Mouse (Mus musculus) MEL (cell line): ENCODE results near the gene Ttf2. TPM values are rescaled to one million over a fixed set of nuclear protein-coding genes. Genes with fewer than 3 reads are reported as not detected.

Experiments used
- DNase-seq: peaks from one replicate; pipeline ENCODE4 v3.0.0; 2011; ENCODE audit warnings: low read depth, low spot score
- H3K27ac ChIP-seq: 2 replicates; pipeline ENCODE4 v1.5.1; 2012; ENCODE audit warnings: low read depth, mild to moderate bottlenecking, control low read depth, low read length, moderate library complexity; ENCODE audit not compliant: control insufficient read depth
- H3K27me3 ChIP-seq, 2 experiments: fragments of 150-350 bp in 1 of 2; sonication (generic) in 1 of 2; 2 replicates each; pipeline ENCODE4 v1.6.1; 2012; ENCODE audit warnings: low read length in 2 of 2, mild to moderate bottlenecking in 2 of 2, improper control_type of control experiment in 1 of 2, moderate library complexity in 1 of 2; ENCODE audit not compliant: insufficient read depth in 2 of 2, control insufficient read depth in 1 of 2
- H3K36me3 ChIP-seq, 2 experiments: 2 replicates each; pipeline ENCODE4 v1.6.1; 2012 to 2014; ENCODE audit warnings: low read length in 2 of 2, improper control_type of control experiment in 1 of 2, inconsistent platforms in 1 of 2, mild to moderate bottlenecking in 1 of 2; ENCODE audit not compliant: insufficient read depth in 2 of 2, control insufficient read depth in 1 of 2
- H3K4me1 ChIP-seq, 2 experiments: fragments of 150-350 bp in 1 of 2; sonication (generic) in 1 of 2; 2 replicates each; pipeline ENCODE4 v1.6.1; 2012; ENCODE audit warnings: low read length in 2 of 2, improper control_type of control experiment in 1 of 2, mild to moderate bottlenecking in 1 of 2; ENCODE audit not compliant: insufficient read depth in 2 of 2, control insufficient read depth in 1 of 2
- H3K4me3 ChIP-seq, 2 experiments: fragments of 150-350 bp in 1 of 2; sonication (generic) in 1 of 2; 2 replicates each; pipeline ENCODE4 v1.5.1; 2012; ENCODE audit warnings: low read depth in 2 of 2, low read length in 2 of 2, mild to moderate bottlenecking in 2 of 2, moderate library complexity in 2 of 2, control low read depth in 1 of 2, improper control_type of control experiment in 1 of 2; ENCODE audit not compliant: control insufficient read depth in 1 of 2, insufficient read depth in 1 of 2
- H3K79me2 ChIP-seq: 2 replicates; pipeline ENCODE4 v1.6.1; 2012; ENCODE audit warnings: mild to moderate bottlenecking, low read length, moderate library complexity; ENCODE audit not compliant: control insufficient read depth, poor library complexity, insufficient read depth
- H3K9ac ChIP-seq: 2 replicates; pipeline ENCODE4 v1.6.1; 2012; ENCODE audit warnings: low read depth, mild to moderate bottlenecking, control low read depth, low read length, moderate library complexity; ENCODE audit not compliant: control insufficient read depth, poor library complexity, severe bottlenecking
- H3K9me3 ChIP-seq: fragments of 150-350 bp; sonication (generic); replicated peaks from 2 replicates; pipeline ENCODE4 v1.6.1; 2012; ENCODE audit warnings: mild to moderate bottlenecking, low read length, improper control_type of control experiment, moderate library complexity; ENCODE audit not compliant: insufficient read depth
- BHLHE40 ChIP-seq: IDR thresholded peaks from 2 replicates; pipeline ENCODE4 v1.6.1; 2012; ENCODE audit warnings: low read depth, mild to moderate bottlenecking, inconsistent platforms, low read length, improper control_type of control experiment, borderline replicate concordance
- CHD1 ChIP-seq: IDR thresholded peaks from 2 replicates; pipeline ENCODE4 v1.6.1; 2012; ENCODE audit warnings: low read depth, mild to moderate bottlenecking, inconsistent platforms, low read length, improper control_type of control experiment
- CHD2 ChIP-seq: IDR thresholded peaks from 2 replicates; pipeline ENCODE4 v1.6.1; 2011; ENCODE audit warnings: low read length, improper control_type of control experiment
- ELF1 ChIP-seq: IDR thresholded peaks from 2 replicates; pipeline ENCODE4 v1.6.1; 2014; ENCODE audit warnings: low read depth, mild to moderate bottlenecking, inconsistent platforms, low read length, improper control_type of control experiment, moderate library complexity
- EP300 ChIP-seq, 2 experiments: IDR thresholded peaks; 2 replicates each; pipeline ENCODE4 v1.6.1; 2011; ENCODE audit warnings: improper control_type of control experiment in 2 of 2, low read length in 2 of 2, low read depth in 1 of 2, mild to moderate bottlenecking in 1 of 2
- ETS1 ChIP-seq: IDR thresholded peaks from 2 replicates; pipeline ENCODE4 v1.6.1; 2012; ENCODE audit warnings: low read depth, mild to moderate bottlenecking, inconsistent platforms, low read length, improper control_type of control experiment, moderate library complexity
- GATA1 ChIP-seq: IDR thresholded peaks from 2 replicates; pipeline ENCODE4 v1.6.1; 2011; ENCODE audit warnings: low read depth, low read length, improper control_type of control experiment
- KAT2A ChIP-seq: conservative IDR thresholded peaks from 2 replicates; pipeline ENCODE4 v1.6.1; 2012; ENCODE audit warnings: low read depth, low read length, improper control_type of control experiment, inconsistent platforms
- MAFK ChIP-seq: IDR thresholded peaks from 2 replicates; pipeline ENCODE4 v1.6.1; 2011; ENCODE audit warnings: low read depth, mild to moderate bottlenecking, low read length, improper control_type of control experiment, borderline replicate concordance
- MEF2A ChIP-seq: IDR thresholded peaks from 2 replicates; pipeline ENCODE4 v1.6.1; 2014; ENCODE audit warnings: low read depth, mild to moderate bottlenecking, inconsistent platforms, low read length, improper control_type of control experiment; ENCODE audit not compliant: poor library complexity, insufficient replicate concordance, severe bottlenecking; ENCODE audit errors: extremely low read depth
- MXI1 ChIP-seq: IDR thresholded peaks from 2 replicates; pipeline ENCODE4 v1.6.1; 2011; ENCODE audit warnings: mild to moderate bottlenecking, low read depth, low read length, improper control_type of control experiment
- MYC ChIP-seq: IDR thresholded peaks from 2 replicates; pipeline ENCODE4 v1.6.1; 2011; ENCODE audit warnings: low read depth, mild to moderate bottlenecking, low read length, improper control_type of control experiment, moderate library complexity
- NELFE ChIP-seq: IDR thresholded peaks from 2 replicates; pipeline ENCODE4 v1.6.1; 2011; ENCODE audit warnings: low read depth, low read length, improper control_type of control experiment
- POLR2A ChIP-seq, 2 experiments: IDR thresholded peaks; 2 replicates each; pipeline ENCODE4 v1.6.1; 2011 to 2012; ENCODE audit warnings: low read length in 2 of 2, mild to moderate bottlenecking in 2 of 2, control low read depth in 1 of 2, improper control_type of control experiment in 1 of 2, low read depth in 1 of 2, moderate library complexity in 1 of 2; ENCODE audit not compliant: control insufficient read depth in 1 of 2, insufficient read depth in 1 of 2, poor library complexity in 1 of 2
- POLR2AphosphoS2 ChIP-seq: IDR thresholded peaks from 2 replicates; pipeline ENCODE4 v1.6.1; 2011; ENCODE audit warnings: low read length, improper control_type of control experiment
- POLR2AphosphoS5 ChIP-seq: IDR thresholded peaks from 2 replicates; pipeline ENCODE4 v1.6.1; 2012; ENCODE audit warnings: low read depth, borderline replicate concordance, mild to moderate bottlenecking, inconsistent platforms, low read length, moderate library complexity, mixed read lengths
- RAD21 ChIP-seq: IDR thresholded peaks from 2 replicates; pipeline ENCODE4 v1.6.1; 2011; ENCODE audit warnings: mild to moderate bottlenecking, low read depth, low read length, improper control_type of control experiment
- RCOR1 ChIP-seq: IDR thresholded peaks from 2 replicates; pipeline ENCODE4 v1.6.1; 2012; ENCODE audit warnings: low read depth, mild to moderate bottlenecking, inconsistent platforms, low read length, improper control_type of control experiment
- TCF12 ChIP-seq: IDR thresholded peaks from 2 replicates; pipeline ENCODE4 v1.6.1; 2014; ENCODE audit warnings: low read depth, mild to moderate bottlenecking, inconsistent platforms, low read length, improper control_type of control experiment, moderate library complexity
- UBTF ChIP-seq: IDR thresholded peaks from 2 replicates; pipeline ENCODE4 v1.6.1; 2012; ENCODE audit warnings: low read depth, mild to moderate bottlenecking, inconsistent platforms, low read length, improper control_type of control experiment, moderate library complexity, borderline replicate concordance; ENCODE audit not compliant: insufficient read depth
- USF1 ChIP-seq: IDR thresholded peaks from 2 replicates; pipeline ENCODE4 v1.6.1; 2014; ENCODE audit warnings: low read depth, mild to moderate bottlenecking, inconsistent platforms, low read length, improper control_type of control experiment, moderate library complexity
- USF2 ChIP-seq, 2 experiments: IDR thresholded peaks; 2 replicates each; pipeline ENCODE4 v1.6.1; 2011 to 2012; ENCODE audit warnings: improper control_type of control experiment in 2 of 2, low read length in 2 of 2, borderline replicate concordance in 1 of 2, inconsistent platforms in 1 of 2, low read depth in 1 of 2, mild to moderate bottlenecking in 1 of 2; ENCODE audit not compliant: insufficient read depth in 1 of 2
- ZKSCAN1 ChIP-seq: IDR thresholded peaks from 2 replicates; pipeline ENCODE4 v1.6.1; 2012; ENCODE audit warnings: low read depth, mild to moderate bottlenecking, inconsistent platforms, low read length, improper control_type of control experiment, moderate library complexity
- ZNF384 ChIP-seq: IDR thresholded peaks from 2 replicates; pipeline ENCODE4 v1.6.1; 2012; ENCODE audit warnings: low read depth, mild to moderate bottlenecking, inconsistent platforms, low read length, improper control_type of control experiment
- polyA plus RNA-seq, 2 experiments: library from polyadenylated mRNA; stranded (reverse) in 1 of 2; unstranded in 1 of 2; fragments of >175 nt in 1 of 2; fragments of >200 nt in 1 of 2; gene quantifications; 2 replicates each; pipeline versions ENCODE4 v1.2.1 to v1.2.4; 2012; ENCODE audit warnings: low replicate concordance in 2 of 2, low read depth in 1 of 2; ENCODE audit not compliant: insufficient read length in 2 of 2, insufficient read depth in 1 of 2, missing spikeins in 1 of 2
- total RNA-seq: library from RNA; depleted of rRNA; stranded (reverse); fragments of 300-350 nt; gene quantifications from 2 replicates; pipeline ENCODE4 v1.2.3, GENCODE M21; 2012

Ttf2 gene
- total and polyA plus RNA-seq, 3 experiments: 27.7 to 34.4 TPM; not detected in 1

DNA sequence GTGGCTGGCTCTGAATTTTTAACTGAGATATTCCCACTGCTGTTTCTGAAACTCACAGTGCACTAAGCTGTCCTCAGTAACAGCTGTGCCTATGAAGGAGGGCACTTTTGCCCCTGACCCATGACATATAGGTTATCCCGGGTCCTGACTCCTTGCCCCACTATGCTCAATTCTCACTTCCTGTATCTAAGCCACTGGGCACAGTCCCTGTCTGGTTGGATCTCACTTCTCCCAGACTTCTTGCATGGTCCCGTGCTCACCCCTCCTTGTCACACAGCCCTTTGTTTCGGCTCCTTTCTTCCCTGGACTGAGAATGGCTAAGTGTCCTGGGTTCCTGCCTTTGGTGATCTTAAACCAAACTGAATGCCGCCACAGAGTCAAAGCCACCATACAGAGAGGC lies 24.8 kb upstream of the Ttf2 start:
- H3K4me3 ChIP-seq: no peak overlapping the region
- H3K27me3 ChIP-seq: 0 out of 4 replicates have a peak, but pooled peaks cover 0 to 2% of the 10 kb centered on the region in 2 experiments
- H3K4me1 ChIP-seq: no peaks in the 10 kb centered on the region
- no peak overlapping the region for H3K9ac ChIP-seq
- no peak overlapping the region for H3K27ac ChIP-seq
- no peaks in the 10 kb centered on the region for H3K9me3 ChIP-seq
- H3K36me3 ChIP-seq: no peaks in the 10 kb centered on the region
- no peak for TF ChIP-seq KAT2A
- no peak for TF ChIP-seq UBTF
- no peak for TF ChIP-seq USF1
- no peak for TF ChIP-seq ZNF384
- TF ChIP-seq, all 39 proteins: peak for 0
- DNase-seq: no peak
- H3K79me2 ChIP-seq: no peaks in the 10 kb centered on the region

DNA sequence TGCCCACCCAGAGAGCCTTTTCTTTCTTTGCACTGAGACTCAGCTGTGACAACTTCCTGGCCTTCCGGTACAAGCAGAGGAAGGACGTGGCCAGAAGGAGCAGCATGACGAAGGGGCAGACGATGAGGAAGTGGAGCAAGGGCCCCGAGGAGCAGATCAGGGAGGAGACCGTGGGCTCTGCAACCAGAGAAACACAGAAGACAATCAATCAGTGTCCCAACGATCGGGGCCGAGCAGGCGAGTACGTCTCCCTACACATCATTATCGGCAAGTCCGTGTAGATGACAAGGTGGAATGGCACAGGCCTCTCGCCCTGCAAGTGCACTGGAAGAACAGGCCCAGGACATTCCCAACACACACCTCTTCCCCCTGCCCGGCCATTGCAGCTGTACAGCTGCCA lies 24.3 kb upstream of the Ttf2 start:
- Histone ChIP-seq H3K27ac (no peak overlapping the region), H3K4me3 (no peak overlapping the region), H3K9ac (no peak overlapping the region), H3K79me2 (no peaks in the 10 kb centered on the region)
- no peak for DNase-seq
- TF ChIP-seq POLR2A (IDR thresholded peaks at IDR 0.05; ENCODE audit: control insufficient read depth in 1 of 2, insufficient read depth in 1 of 2, low read depth in 1 of 2, low read length in 2 of 2, poor library complexity in 1 of 2) (no peak), MXI1 (no peak), MYC (no peak), TCF12 (no peak)
- TF ChIP-seq, all 39 proteins: peak for 0
- Histone ChIP-seq H3K9me3 (no peaks in the 10 kb centered on the region), H3K4me1 (no peaks in the 10 kb centered on the region), H3K27me3 (0 out of 4 replicates have a peak, but pooled peaks cover 0 to 3% of the 10 kb centered on the region in 2 experiments), H3K36me3 (no peaks in the 10 kb centered on the region)

DNA sequence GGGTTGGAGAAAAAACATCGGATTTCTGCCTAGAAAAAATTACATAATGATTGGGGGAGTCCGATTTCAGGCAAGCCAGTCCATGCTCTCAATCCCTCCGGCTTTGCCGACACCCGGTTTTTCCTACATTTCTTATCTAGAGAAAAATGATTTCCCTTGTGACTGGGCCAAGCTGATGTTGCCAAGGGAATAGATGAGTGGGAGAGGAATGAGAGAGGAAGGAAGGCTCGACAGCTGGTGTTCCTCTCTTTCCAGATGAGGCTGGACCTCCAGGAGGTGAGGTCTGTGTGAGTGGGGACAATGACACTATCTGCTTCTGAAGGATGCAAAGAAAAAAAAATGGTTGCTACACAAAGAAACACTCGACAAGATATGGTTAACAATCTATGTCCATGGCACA lies 23.7 kb upstream of the Ttf2 start:
- Histone ChIP-seq H3K4me3 (no peak overlapping the region), H3K36me3 (no peaks in the 10 kb centered on the region), H3K27ac (no peak overlapping the region), H3K4me1 (no peaks in the 10 kb centered on the region), H3K79me2 (no peaks in the 10 kb centered on the region), H3K27me3 (0 out of 4 replicates have a peak, but pooled peaks cover 0 to 3% of the 10 kb centered on the region in 2 experiments), H3K9me3 (no peaks in the 10 kb centered on the region), H3K9ac (no peak overlapping the region)
- DNase-seq: no peak
- TF ChIP-seq EP300 (IDR thresholded peaks at IDR 0.05; ENCODE audit: low read depth in 1 of 2, low read length in 2 of 2) (no peak), ELF1 (no peak), MXI1 (no peak), CHD1 (no peak), GATA1 (no peak), MAFK (no peak), NELFE (no peak), BHLHE40 (no peak), RCOR1 (no peak), USF2 (IDR thresholded peaks at IDR 0.05; ENCODE audit: borderline replicate concordance in 1 of 2, insufficient read depth in 1 of 2, low read depth in 1 of 2, low read length in 2 of 2) (no peak), POLR2AphosphoS2 (no peak), RAD21 (no peak), MEF2A (no peak), POLR2AphosphoS5 (no peak), POLR2A (IDR thresholded peaks at IDR 0.05; ENCODE audit: control insufficient read depth in 1 of 2, insufficient read depth in 1 of 2, low read depth in 1 of 2, low read length in 2 of 2, poor library complexity in 1 of 2) (no peak), ZKSCAN1 (no peak), ETS1 (no peak), CHD2 (no peak)
